Mouse (Mus musculus) MEL (cell line): ENCODE results near the gene Il34. TPM values are rescaled to one million over a fixed set of nuclear protein-coding genes. Genes with fewer than 3 reads are reported as not detected.

ENCODE experiments used
- DNase-seq: peaks from one replicate; pipeline ENCODE4 v3.0.0; 2011; ENCODE audit warnings: low read depth, low spot score
- H3K27ac ChIP-seq: 2 replicates; pipeline ENCODE4 v1.5.1; 2012; ENCODE audit warnings: low read depth, mild to moderate bottlenecking, control low read depth, low read length, moderate library complexity; ENCODE audit not compliant: control insufficient read depth
- H3K27me3 ChIP-seq, 2 experiments: fragments of 150-350 bp in 1 of 2; sonication (generic) in 1 of 2; 2 replicates each; pipeline ENCODE4 v1.6.1; 2012; ENCODE audit warnings: low read length in 2 of 2, mild to moderate bottlenecking in 2 of 2, improper control_type of control experiment in 1 of 2, moderate library complexity in 1 of 2; ENCODE audit not compliant: insufficient read depth in 2 of 2, control insufficient read depth in 1 of 2
- H3K36me3 ChIP-seq, 2 experiments: 2 replicates each; pipeline ENCODE4 v1.6.1; 2012 to 2014; ENCODE audit warnings: low read length in 2 of 2, improper control_type of control experiment in 1 of 2, inconsistent platforms in 1 of 2, mild to moderate bottlenecking in 1 of 2; ENCODE audit not compliant: insufficient read depth in 2 of 2, control insufficient read depth in 1 of 2
- H3K4me1 ChIP-seq, 2 experiments: fragments of 150-350 bp in 1 of 2; sonication (generic) in 1 of 2; 2 replicates each; pipeline ENCODE4 v1.6.1; 2012; ENCODE audit warnings: low read length in 2 of 2, improper control_type of control experiment in 1 of 2, mild to moderate bottlenecking in 1 of 2; ENCODE audit not compliant: insufficient read depth in 2 of 2, control insufficient read depth in 1 of 2
- H3K4me3 ChIP-seq, 2 experiments: fragments of 150-350 bp in 1 of 2; sonication (generic) in 1 of 2; 2 replicates each; pipeline ENCODE4 v1.5.1; 2012; ENCODE audit warnings: low read depth in 2 of 2, low read length in 2 of 2, mild to moderate bottlenecking in 2 of 2, moderate library complexity in 2 of 2, control low read depth in 1 of 2, improper control_type of control experiment in 1 of 2; ENCODE audit not compliant: control insufficient read depth in 1 of 2, insufficient read depth in 1 of 2
- H3K79me2 ChIP-seq: 2 replicates; pipeline ENCODE4 v1.6.1; 2012; ENCODE audit warnings: mild to moderate bottlenecking, low read length, moderate library complexity; ENCODE audit not compliant: control insufficient read depth, poor library complexity, insufficient read depth
- H3K9ac ChIP-seq: 2 replicates; pipeline ENCODE4 v1.6.1; 2012; ENCODE audit warnings: low read depth, mild to moderate bottlenecking, control low read depth, low read length, moderate library complexity; ENCODE audit not compliant: control insufficient read depth, poor library complexity, severe bottlenecking
- H3K9me3 ChIP-seq: fragments of 150-350 bp; sonication (generic); replicated peaks from 2 replicates; pipeline ENCODE4 v1.6.1; 2012; ENCODE audit warnings: mild to moderate bottlenecking, low read length, improper control_type of control experiment, moderate library complexity; ENCODE audit not compliant: insufficient read depth
- BHLHE40 ChIP-seq: IDR thresholded peaks from 2 replicates; pipeline ENCODE4 v1.6.1; 2012; ENCODE audit warnings: low read depth, mild to moderate bottlenecking, inconsistent platforms, low read length, improper control_type of control experiment, borderline replicate concordance
- ELF1 ChIP-seq: IDR thresholded peaks from 2 replicates; pipeline ENCODE4 v1.6.1; 2014; ENCODE audit warnings: low read depth, mild to moderate bottlenecking, inconsistent platforms, low read length, improper control_type of control experiment, moderate library complexity
- GABPA ChIP-seq: IDR thresholded peaks from 2 replicates; pipeline ENCODE4 v1.6.1; 2012; ENCODE audit warnings: low read depth, mild to moderate bottlenecking, inconsistent platforms, low read length, improper control_type of control experiment, moderate library complexity
- GATA1 ChIP-seq: IDR thresholded peaks from 2 replicates; pipeline ENCODE4 v1.6.1; 2011; ENCODE audit warnings: low read depth, low read length, improper control_type of control experiment
- HCFC1 ChIP-seq: IDR thresholded peaks from 2 replicates; pipeline ENCODE4 v1.6.1; 2012; ENCODE audit warnings: low read depth, mild to moderate bottlenecking, inconsistent platforms, low read length, improper control_type of control experiment, moderate library complexity
- JUND ChIP-seq: IDR thresholded peaks from 2 replicates; pipeline ENCODE4 v1.6.1; 2011; ENCODE audit warnings: low read depth, mild to moderate bottlenecking, improper control_type of control experiment, low read length
- MAFK ChIP-seq: IDR thresholded peaks from 2 replicates; pipeline ENCODE4 v1.6.1; 2011; ENCODE audit warnings: low read depth, mild to moderate bottlenecking, low read length, improper control_type of control experiment, borderline replicate concordance
- MAX ChIP-seq: IDR thresholded peaks from 2 replicates; pipeline ENCODE4 v1.6.1; 2011; ENCODE audit warnings: low read length, improper control_type of control experiment
- MEF2A ChIP-seq: IDR thresholded peaks from 2 replicates; pipeline ENCODE4 v1.6.1; 2014; ENCODE audit warnings: low read depth, mild to moderate bottlenecking, inconsistent platforms, low read length, improper control_type of control experiment; ENCODE audit not compliant: poor library complexity, insufficient replicate concordance, severe bottlenecking; ENCODE audit errors: extremely low read depth
- MXI1 ChIP-seq: IDR thresholded peaks from 2 replicates; pipeline ENCODE4 v1.6.1; 2011; ENCODE audit warnings: mild to moderate bottlenecking, low read depth, low read length, improper control_type of control experiment
- MYC ChIP-seq: IDR thresholded peaks from 2 replicates; pipeline ENCODE4 v1.6.1; 2011; ENCODE audit warnings: low read depth, mild to moderate bottlenecking, low read length, improper control_type of control experiment, moderate library complexity
- NELFE ChIP-seq: IDR thresholded peaks from 2 replicates; pipeline ENCODE4 v1.6.1; 2011; ENCODE audit warnings: low read depth, low read length, improper control_type of control experiment
- NRF1 ChIP-seq: IDR thresholded peaks from 2 replicates; pipeline ENCODE4 v1.6.1; 2014; ENCODE audit warnings: low read depth, mild to moderate bottlenecking, inconsistent platforms, low read length, improper control_type of control experiment, moderate library complexity; ENCODE audit not compliant: poor library complexity, insufficient read depth, severe bottlenecking
- POLR2A ChIP-seq, 2 experiments: IDR thresholded peaks; 2 replicates each; pipeline ENCODE4 v1.6.1; 2011 to 2012; ENCODE audit warnings: low read length in 2 of 2, mild to moderate bottlenecking in 2 of 2, control low read depth in 1 of 2, improper control_type of control experiment in 1 of 2, low read depth in 1 of 2, moderate library complexity in 1 of 2; ENCODE audit not compliant: control insufficient read depth in 1 of 2, insufficient read depth in 1 of 2, poor library complexity in 1 of 2
- POLR2AphosphoS2 ChIP-seq: IDR thresholded peaks from 2 replicates; pipeline ENCODE4 v1.6.1; 2011; ENCODE audit warnings: low read length, improper control_type of control experiment
- SIN3A ChIP-seq: IDR thresholded peaks from 2 replicates; pipeline ENCODE4 v1.6.1; 2012; ENCODE audit warnings: low read length, improper control_type of control experiment, inconsistent platforms
- TBP ChIP-seq: IDR thresholded peaks from 2 replicates; pipeline ENCODE4 v1.8.0; 2011; ENCODE audit warnings: low read depth, low read length, improper control_type of control experiment
- USF1 ChIP-seq: IDR thresholded peaks from 2 replicates; pipeline ENCODE4 v1.6.1; 2014; ENCODE audit warnings: low read depth, mild to moderate bottlenecking, inconsistent platforms, low read length, improper control_type of control experiment, moderate library complexity
- ZC3H11A ChIP-seq: IDR thresholded peaks from 2 replicates; pipeline ENCODE4 v1.6.1; 2012; ENCODE audit warnings: low read depth, mild to moderate bottlenecking, inconsistent platforms, low read length, improper control_type of control experiment
- ZKSCAN1 ChIP-seq: IDR thresholded peaks from 2 replicates; pipeline ENCODE4 v1.6.1; 2012; ENCODE audit warnings: low read depth, mild to moderate bottlenecking, inconsistent platforms, low read length, improper control_type of control experiment, moderate library complexity
- polyA plus RNA-seq, 2 experiments: library from polyadenylated mRNA; stranded (reverse) in 1 of 2; unstranded in 1 of 2; fragments of >175 nt in 1 of 2; fragments of >200 nt in 1 of 2; gene quantifications; 2 replicates each; pipeline versions ENCODE4 v1.2.1 to v1.2.4; 2012; ENCODE audit warnings: low replicate concordance in 2 of 2, low read depth in 1 of 2; ENCODE audit not compliant: insufficient read length in 2 of 2, insufficient read depth in 1 of 2, missing spikeins in 1 of 2
- total RNA-seq: library from RNA; depleted of rRNA; stranded (reverse); fragments of 300-350 nt; gene quantifications from 2 replicates; pipeline ENCODE4 v1.2.3, GENCODE M21; 2012

Gene Il34
- total and polyA plus RNA-seq, 3 experiments, result 0.12 to 0.18 TPM; not detected in 1

GRCm38 (mm10) chr8:110792574-110793200 lies 13.0 kb downstream of the Il34 start:
- no peak overlapping the region for H3K4me3 ChIP-seq
- peaks cover 0 to 3% of the 10 kb centered on the region in 2 experiments; a peak in 1 of 4 replicates for H3K4me1 ChIP-seq
- H3K9ac ChIP-seq, result no peak overlapping the region

GRCm38 (mm10) chr8:110791164-110791563 lies 14.6 kb downstream of the Il34 start:
- Histone ChIP-seq H3K27ac (no peak overlapping the region), H3K4me3 (no peak overlapping the region), H3K36me3 (no peaks in the 10 kb centered on the region; a peak in 1 of 4 replicates), H3K9ac (no peak overlapping the region), H3K4me1 (peaks cover 0 to 3% of the 10 kb centered on the region in 2 experiments; a peak in 1 of 4 replicates), H3K9me3 (no peaks in the 10 kb centered on the region), H3K27me3 (no peaks in the 10 kb centered on the region), H3K79me2 (no peaks in the 10 kb centered on the region)
- no peak for TF ChIP-seq TBP
- no peak for TF ChIP-seq USF1
- no peak for TF ChIP-seq MYC
- no peak for TF ChIP-seq MEF2A
- no peak for TF ChIP-seq MAFK
- no peak for TF ChIP-seq MXI1
- TF ChIP-seq GABPA, result no peak
- no peak for TF ChIP-seq POLR2AphosphoS2
- TF ChIP-seq GATA1, result no peak
- no peak for TF ChIP-seq NRF1
- TF ChIP-seq ELF1, result no peak
- TF ChIP-seq NELFE, result no peak
- no peak for TF ChIP-seq MAX
- TF ChIP-seq ZKSCAN1, result no peak
- TF ChIP-seq BHLHE40, result no peak
- no peak for TF ChIP-seq POLR2A (IDR thresholded peaks at IDR 0.05; ENCODE audit: control insufficient read depth in 1 of 2, insufficient read depth in 1 of 2, low read depth in 1 of 2, low read length in 2 of 2, poor library complexity in 1 of 2)
- no peak for TF ChIP-seq SIN3A
- TF ChIP-seq JUND, result no peak
- TF ChIP-seq HCFC1, result no peak
- no peak for DNase-seq

More at GRCm38 (mm10) chr8:110792574-110793200, 13.0 kb downstream of the Il34 start:
- Histone ChIP-seq H3K79me2 (no peaks in the 10 kb centered on the region), H3K27ac (no peak overlapping the region), H3K27me3 (no peaks in the 10 kb centered on the region), H3K36me3 (no peaks in the 10 kb centered on the region; a peak in 1 of 4 replicates), H3K9me3 (no peaks in the 10 kb centered on the region)
- no peak for TF ChIP-seq ZC3H11A
- TF ChIP-seq SIN3A, result no peak
- no peak for TF ChIP-seq NRF1
- DNase-seq, result no peak
